In genomic region chr4:44664767-44665056, GRCm38 (mm10) we compare ENCODE assay signal across 8 mouse cellular contexts. TPM values are rescaled to one million over a fixed set of nuclear protein-coding genes. Genes with fewer than 3 reads are reported as not detected.
DNase-seq lines count a peak whose midpoint lies in the region; ATAC-seq and TF ChIP-seq lines count a peak whose summit lies in the region.

No protein-coding gene starts in this region.

- no peaks in the 10 kb centered on the region for H3K36me3 ChIP-seq in kidney, embryonic 14.5 days (ENCODE audit: control insufficient read depth, insufficient read depth, low read length)
- H3K36me3 ChIP-seq in embryonic facial prominence, embryonic 13.5 days: no peaks in the 10 kb centered on the region
- no peaks in the 10 kb centered on the region for H3K36me3 ChIP-seq in intestine, embryonic 15.5 days
- no peaks in the 10 kb centered on the region for H3K36me3 ChIP-seq in midbrain, postnatal 0 days (ENCODE audit: insufficient read depth, low read length)

- WGBS in kidney, embryonic 14.5 days: 21% methylated on average over 6 of the region's 6 CpGs
- 16% methylated on average over 6 of the region's 6 CpGs for WGBS in embryonic facial prominence, embryonic 13.5 days
- WGBS in intestine, embryonic 15.5 days: 32% methylated on average over 6 of the region's 6 CpGs
- 14% methylated on average over 6 of the region's 6 CpGs for WGBS in midbrain, postnatal 0 days

- peak overlapping the region; percentile 50 for H3K4me3 ChIP-seq in kidney, embryonic 14.5 days (ENCODE audit: low read length)
- peak overlapping the region; percentile 55 for H3K4me3 ChIP-seq in embryonic facial prominence, embryonic 13.5 days
- H3K4me3 ChIP-seq in intestine, embryonic 15.5 days (replicated peaks): peak overlapping the region; percentile 53
- H3K4me3 ChIP-seq in midbrain, postnatal 0 days (ENCODE audit: low read depth, low read length): peak overlapping the region; percentile 55

- no peak for ATAC-seq in kidney, embryonic 14.5 days (ENCODE audit: low FRiP score, low TSS enrichment)
- no peak for ATAC-seq in embryonic facial prominence, embryonic 13.5 days (ENCODE audit: insufficient number of reproducible peaks, insufficient read depth, low FRiP score, low TSS enrichment, low read depth)
- ATAC-seq in intestine, embryonic 15.5 days: no peak
- ATAC-seq in midbrain, postnatal 0 days (ENCODE audit: low FRiP score): no peak

- peak overlapping the region; percentile 97 for H3K4me2 ChIP-seq in kidney, embryonic 14.5 days (replicated peaks; ENCODE audit: low read depth, low read length)
- peak overlapping the region; percentile 95 for H3K4me2 ChIP-seq in embryonic facial prominence, embryonic 13.5 days
- peak overlapping the region; percentile 98 for H3K4me2 ChIP-seq in intestine, embryonic 15.5 days (replicated peaks)
- H3K4me2 ChIP-seq in midbrain, postnatal 0 days (ENCODE audit: low read depth, low read length, poor library complexity, severe bottlenecking): peak overlapping the region; percentile 90

- TF ChIP-seq CTCF in midbrain, postnatal 0 days (IDR thresholded peaks at IDR 0.05): no peak

- no peak overlapping the region for H3K27ac ChIP-seq in kidney, embryonic 14.5 days (ENCODE audit: low read depth, low read length)
- H3K27ac ChIP-seq in embryonic facial prominence, embryonic 13.5 days: no peak overlapping the region
- no peak overlapping the region for H3K27ac ChIP-seq in intestine, embryonic 15.5 days
- H3K27ac ChIP-seq in midbrain, postnatal 0 days (ENCODE audit: low read depth, low read length): peak overlapping the region; percentile 32; the same call in 1 of the 2 replicates

- no peaks in the 10 kb centered on the region for H3K4me1 ChIP-seq in kidney, embryonic 14.5 days (ENCODE audit: control insufficient read depth, insufficient read depth, low read length)
- peaks cover 11% of the 10 kb centered on the region; the same call in 1 of the 2 replicates for H3K4me1 ChIP-seq in embryonic facial prominence, embryonic 13.5 days
- peaks cover 6% of the 10 kb centered on the region; the same call in 1 of the 2 replicates for H3K4me1 ChIP-seq in intestine, embryonic 15.5 days (replicated peaks)
- peaks cover 5% of the 10 kb centered on the region; the same call in 1 of the 2 replicates for H3K4me1 ChIP-seq in midbrain, postnatal 0 days (ENCODE audit: insufficient read depth, low read length)

- H3K27me3 ChIP-seq in kidney, embryonic 14.5 days (ENCODE audit: control insufficient read depth, insufficient read depth, low read length): peaks cover 41% of the 10 kb centered on the region
- peaks cover 72% of the 10 kb centered on the region for H3K27me3 ChIP-seq in embryonic facial prominence, embryonic 13.5 days
- peaks cover 44% of the 10 kb centered on the region for H3K27me3 ChIP-seq in intestine, embryonic 15.5 days (replicated peaks)
- H3K27me3 ChIP-seq in midbrain, postnatal 0 days (ENCODE audit: insufficient read depth, low read length): peaks cover 14% of the 10 kb centered on the region; the same call in 1 of the 2 replicates

- H3K9me3 ChIP-seq in kidney, embryonic 14.5 days (ENCODE audit: control insufficient read depth, low read length): no peaks in the 10 kb centered on the region
- H3K9me3 ChIP-seq in embryonic facial prominence, embryonic 13.5 days: no peaks in the 10 kb centered on the region
- H3K9me3 ChIP-seq in intestine, embryonic 15.5 days: no peaks in the 10 kb centered on the region
- H3K9me3 ChIP-seq in midbrain, postnatal 0 days (ENCODE audit: low read length): 0 out of 2 replicates have a peak, but pooled peaks cover 3% of the 10 kb centered on the region

- no peak for DNase-seq in kidney, postnatal 4 days
- DNase-seq in midbrain, postnatal 0 days (ENCODE audit: low spot score): no peak
- DNase-seq in embryo, embryonic 9.5 days (ENCODE audit: extremely low spot score): no peak
- no peak for DNase-seq in urinary bladder, postnatal 36 days (ENCODE audit: low spot score in 2 of 2)
- no peak for DNase-seq in thymus, postnatal 0 days (ENCODE audit: low spot score)

- H3K9ac ChIP-seq in kidney, embryonic 14.5 days (ENCODE audit: low read depth, low read length): no peak overlapping the region
- H3K9ac ChIP-seq in embryonic facial prominence, embryonic 13.5 days: peak overlapping the region; percentile 69
- peak overlapping the region; percentile 42 for H3K9ac ChIP-seq in intestine, embryonic 15.5 days
- peak overlapping the region; percentile 64 for H3K9ac ChIP-seq in midbrain, postnatal 0 days (replicated peaks; ENCODE audit: low read length, poor library complexity, severe bottlenecking)

RNA-seq across cellular contexts. Expression of gene Pax5, which starts 45.6 kb away (rescaled TPM):
- 0.11 and 0.14 TPM in 2 replicates for polyA plus RNA-seq in kidney, embryonic 14.5 days (2014; fragmentation: Nextera tagmentation; extraction: Ambion mirVana)
- not detected in 2 replicates for polyA plus RNA-seq in embryonic facial prominence, embryonic 13.5 days (2015; fragmentation: Nextera tagmentation; extraction: Ambion mirVana)
- 0.01 TPM in 1 of 2 replicates, not detected in the other for polyA plus RNA-seq in intestine, embryonic 15.5 days (2015; fragmentation: Nextera tagmentation; extraction: Ambion mirVana)
- total RNA-seq in midbrain, postnatal 0 days (2014; rRNA removed): 46.0 and 61.3 TPM in 2 replicates
- polyA plus RNA-seq in midbrain, postnatal 0 days (2015; fragmentation: Nextera tagmentation; extraction: Ambion mirVana): 3.0 and 3.4 TPM in 2 replicates
- 0.03 and 0.21 TPM in 2 replicates for polyA plus RNA-seq in thymus, postnatal 0 days (2015; fragmentation: Nextera tagmentation; extraction: Ambion mirVana)
